Mouse (Mus musculus) midbrain, embryonic 16.5 days (tissue): Measurements from ENCODE around the gene Nsa2. TPM values are rescaled to one million over a fixed set of nuclear protein-coding genes. Genes with fewer than 3 reads are reported as not detected.

Experiments used
- ATAC-seq: fragments of 200-750 bp; cut with Nextera tagmentation; 2 replicates; pipeline ENCODE4 v1.8.0; 2017; ENCODE audit warnings: moderate TSS enrichment
- H3K27ac ChIP-seq: fragments of 300-500 bp; sonication (generic); 2 replicates; pipeline ENCODE4 v1.5.1; 2014; ENCODE audit warnings: mild to moderate bottlenecking, low read length, mixed read lengths
- H3K27me3 ChIP-seq: fragments of 300-500 bp; sonication (generic); 2 replicates; pipeline ENCODE4 v1.6.1; 2014; ENCODE audit warnings: low read depth, low read length, mixed read lengths; ENCODE audit not compliant: control insufficient read depth, insufficient read depth
- H3K36me3 ChIP-seq: fragments of 300-500 bp; sonication (generic); 2 replicates; pipeline ENCODE4 v1.6.1; 2014; ENCODE audit warnings: mild to moderate bottlenecking, low read length, moderate library complexity, mixed read lengths; ENCODE audit not compliant: control insufficient read depth, insufficient read depth
- H3K4me1 ChIP-seq: fragments of 300-500 bp; sonication (generic); 2 replicates; pipeline ENCODE4 v1.6.1; 2014; ENCODE audit warnings: mild to moderate bottlenecking, low read length, mixed read lengths; ENCODE audit not compliant: control insufficient read depth, insufficient read depth
- H3K4me2 ChIP-seq: fragments of 300-500 bp; sonication (generic); 2 replicates; pipeline ENCODE4 v1.6.1; 2014; ENCODE audit warnings: mild to moderate bottlenecking, low read length, mixed read lengths
- H3K4me3 ChIP-seq: fragments of 300-500 bp; sonication (generic); 2 replicates; pipeline ENCODE4 v1.5.1; 2014; ENCODE audit warnings: low read depth, mild to moderate bottlenecking, low read length, moderate library complexity, mixed read lengths
- H3K9ac ChIP-seq: fragments of 300-500 bp; sonication (generic); 2 replicates; pipeline ENCODE4 v1.6.1; 2014; ENCODE audit warnings: low read depth, low read length, mixed read lengths
- H3K9me3 ChIP-seq: fragments of 300-500 bp; sonication (generic); replicated peaks from 2 replicates; pipeline ENCODE4 v1.6.1; 2014; ENCODE audit warnings: mild to moderate bottlenecking, low read length, mixed read lengths; ENCODE audit not compliant: control insufficient read depth, poor library complexity, severe bottlenecking
- WGBS: fragments of 180-500 bp; shearing (Covaris S2); extraction: QIAGEN DNeasy Blood & Tissue Kit; methylation state at CpG from one replicate; pipeline ENCODE4 v1.1.7; 2014; 5-methylcytosine and 5-hydroxymethylcytosine counted together
- polyA plus RNA-seq: library from polyadenylated mRNA; unstranded; fragments of >200 nt; fragmentation: Nextera tagmentation; extraction: Ambion mirVana; gene quantifications from 2 replicates; pipeline ENCODE4 v1.2.1, GENCODE M21; 2015

The Nsa2 gene
- polyA plus RNA-seq, 1 experiment from 2014 or later, result 30.3 TPM

GRCm38 (mm10) chr13:97104996-97105395 is 32.7 kb downstream of the Nsa2 start:
- Histone ChIP-seq H3K27ac (no peak overlapping the region), H3K9me3 (no peaks in the 10 kb centered on the region), H3K27me3 (no peaks in the 10 kb centered on the region), H3K4me2 (no peak overlapping the region), H3K36me3 (no peaks in the 10 kb centered on the region), H3K4me3 (no peak overlapping the region), H3K9ac (no peak overlapping the region), H3K4me1 (no peaks in the 10 kb centered on the region)
- no peak for ATAC-seq
- WGBS, result 71% methylated on average over 7 of the region's 7 CpGs

- Histone ChIP-seq H3K4me2 (no peak within 1 kb of the TSS), H3K9ac (no peak within 1 kb of the TSS), H3K4me1 (no peaks in the 10 kb centered on the region), H3K27ac (no peak within 1 kb of the TSS), H3K4me3 (no peak within 1 kb of the TSS), H3K36me3 (no peaks in the 10 kb centered on the region; the same call in 1 of the 2 replicates), H3K27me3 (no peaks in the 10 kb centered on the region), H3K9me3 (no peaks in the 10 kb centered on the region)
- peak; percentile 42 for ATAC-seq
- 75% methylated on average over 22 of the region's 22 CpGs for WGBS
These were observed 38.4 kb downstream of the Nsa2 start, which contains the start of gene Gm6169 for GRCm38 (mm10) chr13:97099187-97099852. Gene Gm6169, minus strand, starts transcription at chr13:97099237.

DNA sequence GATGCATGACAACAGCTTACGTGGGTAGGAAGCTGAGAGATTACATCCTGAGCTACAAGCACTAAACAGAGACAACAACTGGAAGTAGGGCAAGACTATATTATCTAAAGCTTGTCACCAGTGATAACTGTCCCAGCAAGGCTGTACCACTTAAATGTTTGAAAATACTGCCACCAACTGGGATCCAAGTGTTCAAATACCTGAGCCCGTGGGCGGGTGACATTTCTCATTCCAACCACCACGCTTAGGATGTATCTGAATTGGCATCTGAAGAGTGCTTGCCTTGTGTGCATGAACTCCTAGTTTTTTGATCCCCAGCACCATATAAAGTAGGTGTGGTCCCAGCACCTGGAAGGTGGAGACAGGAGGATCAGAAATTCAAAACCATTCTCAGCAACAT is 42.0 kb downstream of the Nsa2 start:
- H3K27ac ChIP-seq, result no peak overlapping the region
- H3K36me3 ChIP-seq, result peaks cover 7% of the 10 kb centered on the region
- H3K27me3 ChIP-seq, result no peaks in the 10 kb centered on the region
- WGBS, result 89% methylated on average over 4 of the region's 4 CpGs
- H3K4me2 ChIP-seq, result no peak overlapping the region
- no peak for ATAC-seq
- H3K4me3 ChIP-seq, result no peak overlapping the region
- no peaks in the 10 kb centered on the region for H3K9me3 ChIP-seq
- no peak overlapping the region for H3K9ac ChIP-seq
- H3K4me1 ChIP-seq, result no peaks in the 10 kb centered on the region

- 57% methylated on average over 3 of the region's 3 CpGs for WGBS
- H3K27ac ChIP-seq, result no peak overlapping the region
These were observed 49.6 kb downstream of the Nsa2 start for GRCm38 (mm10) chr13:97088183-97088582.

GRCm38 (mm10) chr13:97087421-97087820 is 50.3 kb downstream of the Nsa2 start:
- Histone ChIP-seq H3K9ac (no peak overlapping the region), H3K36me3 (peaks cover 2% of the 10 kb centered on the region; the same call in 1 of the 2 replicates), H3K27me3 (no peaks in the 10 kb centered on the region), H3K27ac (no peak overlapping the region), H3K4me3 (no peak overlapping the region), H3K4me1 (peaks cover 2% of the 10 kb centered on the region; the same call in 1 of the 2 replicates), H3K9me3 (no peaks in the 10 kb centered on the region), H3K4me2 (no peak overlapping the region)
- 97% methylated on average over 6 of the region's 6 CpGs for WGBS
- ATAC-seq, result no peak

More at GRCm38 (mm10) chr13:97088183-97088582, 49.6 kb downstream of the Nsa2 start:
- Histone ChIP-seq H3K27me3 (no peaks in the 10 kb centered on the region), H3K4me2 (no peak overlapping the region), H3K9me3 (no peaks in the 10 kb centered on the region), H3K36me3 (peaks cover 2% of the 10 kb centered on the region; the same call in 1 of the 2 replicates), H3K4me3 (no peak overlapping the region), H3K9ac (no peak overlapping the region), H3K4me1 (peaks cover 2% of the 10 kb centered on the region; the same call in 1 of the 2 replicates)
- no peak for ATAC-seq

GRCm38 (mm10) chr13:97086316-97086715 is 51.4 kb downstream of the Nsa2 start:
- Histone ChIP-seq H3K4me3 (no peak overlapping the region), H3K27ac (no peak overlapping the region), H3K4me2 (no peak overlapping the region), H3K4me1 (peaks cover 2% of the 10 kb centered on the region; the same call in 1 of the 2 replicates), H3K36me3 (no peaks in the 10 kb centered on the region), H3K9ac (no peak overlapping the region), H3K27me3 (no peaks in the 10 kb centered on the region), H3K9me3 (no peaks in the 10 kb centered on the region)
- ATAC-seq, result no peak
- WGBS, result 62% methylated on average over 9 of the region's 9 CpGs

DNA sequence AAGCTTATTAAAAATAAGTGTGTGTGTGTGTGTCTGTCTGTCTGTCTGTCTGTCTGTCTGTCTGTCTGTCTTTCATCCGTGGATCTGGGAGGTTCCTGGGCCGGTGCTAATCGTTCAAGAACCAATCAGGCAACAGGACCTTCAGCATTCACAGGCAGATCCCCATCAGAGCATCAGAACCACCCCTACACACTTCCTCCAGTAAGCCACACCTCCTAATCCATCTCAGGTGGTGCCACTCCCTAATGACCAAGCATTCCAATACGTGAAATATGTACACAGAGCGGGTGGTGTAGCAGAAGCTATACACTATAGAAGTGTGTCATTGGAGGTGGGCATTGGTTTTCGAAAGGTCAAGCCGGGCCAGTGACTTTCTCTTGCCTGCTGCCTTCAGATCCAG is 55.3 kb downstream of the Nsa2 start:
- Histone ChIP-seq H3K9ac (no peak overlapping the region), H3K4me1 (peaks cover 2% of the 10 kb centered on the region; the same call in 1 of the 2 replicates), H3K9me3 (no peaks in the 10 kb centered on the region), H3K27ac (no peak overlapping the region), H3K27me3 (no peaks in the 10 kb centered on the region), H3K4me3 (no peak overlapping the region), H3K4me2 (no peak overlapping the region), H3K36me3 (no peaks in the 10 kb centered on the region)
- 96% methylated on average over 7 of the region's 7 CpGs for WGBS
- ATAC-seq, result no peak

DNA sequence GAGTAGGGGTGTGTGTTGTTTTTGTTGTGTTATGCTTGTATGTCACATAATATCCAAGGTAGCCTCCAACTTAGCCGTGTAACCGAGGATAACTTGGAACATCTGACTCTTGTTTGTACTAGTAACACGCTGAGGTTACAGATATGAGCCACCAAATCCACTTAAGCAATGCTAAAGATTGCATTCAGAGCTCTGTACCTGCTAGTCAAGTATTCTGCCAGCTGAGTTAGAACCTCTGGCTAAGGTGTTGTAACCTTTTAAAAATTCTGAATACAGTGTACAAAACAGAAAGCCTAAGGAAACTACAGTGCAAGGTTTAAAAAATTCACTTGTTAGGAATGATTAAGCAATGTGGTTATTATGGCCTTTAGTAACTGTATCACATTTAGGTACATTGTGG is 57.1 kb downstream of the Nsa2 start:
- no peaks in the 10 kb centered on the region for H3K4me1 ChIP-seq
- H3K4me2 ChIP-seq, result no peak overlapping the region
- WGBS, result 96% methylated on average over 3 of the region's 3 CpGs

GRCm38 (mm10) chr13:97080201-97080600 is 57.5 kb downstream of the Nsa2 start:
- Histone ChIP-seq H3K9me3 (no peaks in the 10 kb centered on the region), H3K27me3 (no peaks in the 10 kb centered on the region), H3K4me1 (no peaks in the 10 kb centered on the region), H3K4me3 (no peak overlapping the region), H3K27ac (no peak overlapping the region), H3K4me2 (no peak overlapping the region), H3K9ac (no peak overlapping the region), H3K36me3 (no peaks in the 10 kb centered on the region)
- no peak for ATAC-seq
- WGBS, result 85% methylated on average over 2 of the region's 2 CpGs

More for the DNA sequence above, 57.1 kb downstream of the Nsa2 start:
- H3K36me3 ChIP-seq, result no peaks in the 10 kb centered on the region
- H3K27ac ChIP-seq, result no peak overlapping the region
- no peak overlapping the region for H3K9ac ChIP-seq
- ATAC-seq, result no peak
- no peaks in the 10 kb centered on the region for H3K9me3 ChIP-seq
- H3K4me3 ChIP-seq, result no peak overlapping the region
- H3K27me3 ChIP-seq, result no peaks in the 10 kb centered on the region
